Mouse (Mus musculus) cerebellum, adult 2 months (tissue): Measurements from ENCODE around the gene Hectd1.

Source experiments
- CTCF ChIP-seq: fragments of 200-500 bp; IDR thresholded peaks from 2 replicates; pipeline ENCODE4 v1.5.1; 2011; ENCODE audit warnings: low read depth, mild to moderate bottlenecking, control low read depth, low read length, moderate library complexity, borderline replicate concordance; ENCODE audit not compliant: insufficient read depth
- POLR2A ChIP-seq: fragments of 200-500 bp; IDR thresholded peaks from 2 replicates; pipeline ENCODE4 v1.6.1; 2011; ENCODE audit warnings: low read length, control low read depth, borderline replicate concordance; ENCODE audit not compliant: insufficient read depth

DNA sequence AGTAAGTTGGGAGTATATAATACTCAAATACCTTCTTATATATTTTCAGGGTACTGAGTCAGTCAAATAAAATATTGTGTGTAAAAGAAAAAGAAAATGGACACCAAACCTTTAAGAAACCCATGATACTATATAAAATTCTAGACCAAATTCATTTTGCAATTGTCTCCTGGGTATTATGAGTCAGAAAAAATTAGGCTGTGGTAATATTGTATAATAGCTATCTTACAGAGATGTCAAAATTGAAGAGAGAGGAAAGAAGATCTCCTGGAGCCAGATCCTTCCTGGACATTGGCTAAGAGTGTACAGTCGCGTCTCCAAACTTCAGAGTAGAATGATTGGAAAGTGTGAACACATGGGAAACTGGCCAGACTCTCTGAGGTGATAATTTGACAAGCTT is 133.2 kb downstream of the Hectd1 start:
- no peak for TF ChIP-seq CTCF
- TF ChIP-seq POLR2A = no peak
